Mouse (Mus musculus) stomach, embryonic 15.5 days (tissue): ENCODE results near the gene Nek9. TPM values are rescaled to one million over a fixed set of nuclear protein-coding genes. Genes with fewer than 3 reads are reported as not detected.

Experiments
- ATAC-seq: fragments of 200-750 bp; cut with Nextera tagmentation; 2 replicates; pipeline ENCODE4 v1.8.0; 2017; ENCODE audit warnings: low read depth, moderate number of reproducible peaks, moderate TSS enrichment; ENCODE audit not compliant: insufficient read depth, low FRiP score
- H3K27ac ChIP-seq: fragments of 300-500 bp; sonication (generic); 2 replicates; pipeline ENCODE4 v1.5.1; 2015; ENCODE audit warnings: mild to moderate bottlenecking, inconsistent platforms
- H3K27me3 ChIP-seq: fragments of 300-500 bp; sonication (generic); replicated peaks from 2 replicates; pipeline ENCODE4 v1.6.1; 2015; ENCODE audit warnings: inconsistent platforms
- H3K36me3 ChIP-seq: fragments of 300-500 bp; sonication (generic); 2 replicates; pipeline ENCODE4 v1.6.1; 2015; ENCODE audit warnings: inconsistent platforms
- H3K4me1 ChIP-seq: fragments of 300-500 bp; sonication (generic); 2 replicates; pipeline ENCODE4 v1.6.1; 2015; ENCODE audit warnings: inconsistent platforms
- H3K4me2 ChIP-seq: fragments of 300-500 bp; sonication (generic); 2 replicates; pipeline ENCODE4 v1.6.1; 2015; ENCODE audit warnings: mild to moderate bottlenecking, inconsistent platforms
- H3K4me3 ChIP-seq: fragments of 300-500 bp; sonication (generic); replicated peaks from 2 replicates; pipeline ENCODE4 v1.5.1; 2015; ENCODE audit warnings: inconsistent platforms
- H3K9ac ChIP-seq: fragments of 300-500 bp; sonication (generic); 2 replicates; pipeline ENCODE4 v1.6.1; 2015; ENCODE audit warnings: inconsistent platforms
- H3K9me3 ChIP-seq: fragments of 300-500 bp; sonication (generic); 2 replicates; pipeline ENCODE4 v1.6.1; 2016; ENCODE audit warnings: inconsistent platforms
- WGBS: fragments of 180-500 bp; shearing (Covaris S2); methylation state at CpG from one replicate; pipeline ENCODE4 v1.1.7; 2015; 5-methylcytosine and 5-hydroxymethylcytosine counted together
- polyA plus RNA-seq: library from polyadenylated mRNA; unstranded; fragments of >200 nt; fragmentation: Nextera tagmentation; extraction: Ambion mirVana; gene quantifications from 2 replicates; pipeline ENCODE4 v1.2.1, GENCODE M21; 2015

Gene Nek9
- polyA plus RNA-seq, 1 experiment from 2014 or later: 16.2 TPM

- peaks cover 6% of the 10 kb centered on the region; the same call in 1 of the 2 replicates for H3K36me3 ChIP-seq
Observed at GRCm38 (mm10) chr12:85344252-85344651, 5.1 kb upstream of the Nek9 start.

GRCm38 (mm10) chr12:85342310-85342709 is 3.1 kb upstream of the Nek9 start:
- Histone ChIP-seq H3K4me1 (peaks cover 3% of the 10 kb centered on the region; the same call in 1 of the 2 replicates), H3K27ac (no peak overlapping the region), H3K9ac (no peak overlapping the region), H3K27me3 (no peaks in the 10 kb centered on the region), H3K9me3 (no peaks in the 10 kb centered on the region), H3K4me3 (no peak overlapping the region), H3K36me3 (peaks cover 6% of the 10 kb centered on the region; the same call in 1 of the 2 replicates), H3K4me2 (no peak overlapping the region)
- WGBS: 85% methylated on average over 3 of the region's 4 CpGs
- no peak for ATAC-seq

More at GRCm38 (mm10) chr12:85344252-85344651, 5.1 kb upstream of the Nek9 start:
- Histone ChIP-seq H3K4me2 (no peak overlapping the region), H3K4me1 (peaks cover 3% of the 10 kb centered on the region; the same call in 1 of the 2 replicates), H3K9ac (no peak overlapping the region), H3K9me3 (no peaks in the 10 kb centered on the region), H3K27ac (no peak overlapping the region), H3K27me3 (no peaks in the 10 kb centered on the region), H3K4me3 (no peak overlapping the region)
- WGBS: 48% methylated on average over 7 of the region's 7 CpGs
- ATAC-seq: no peak

GRCm38 (mm10) chr12:85341131-85341530 is 2.0 kb upstream of the Nek9 start:
- Histone ChIP-seq H3K9ac (no peak overlapping the region), H3K27me3 (no peaks in the 10 kb centered on the region), H3K4me2 (no peak overlapping the region), H3K4me1 (peaks cover 3% of the 10 kb centered on the region; the same call in 1 of the 2 replicates), H3K36me3 (peaks cover 6% of the 10 kb centered on the region; the same call in 1 of the 2 replicates), H3K4me3 (no peak overlapping the region), H3K27ac (no peak overlapping the region), H3K9me3 (no peaks in the 10 kb centered on the region)
- WGBS: 44% methylated on average over 1 of the region's 1 CpGs
- ATAC-seq: no peak

GRCm38 (mm10) chr12:85339947-85340346 is 785 bp upstream of the Nek9 start:
- H3K27ac ChIP-seq: peak overlapping the region; percentile 48; the same call in 1 of the 2 replicates
- peak overlapping the region; percentile 81 for H3K4me2 ChIP-seq
- no peaks in the 10 kb centered on the region for H3K9me3 ChIP-seq
- WGBS: 48% methylated on average over 4 of the region's 4 CpGs
- H3K9ac ChIP-seq: no peak overlapping the region
- ATAC-seq: no peak
- H3K27me3 ChIP-seq: no peaks in the 10 kb centered on the region
- H3K36me3 ChIP-seq: 0 out of 2 replicates have a peak, but pooled peaks cover 1% of the 10 kb centered on the region
- peak overlapping the region; percentile 6; the same call in 1 of the 2 replicates for H3K4me3 ChIP-seq
- H3K4me1 ChIP-seq: peaks cover 3% of the 10 kb centered on the region; the same call in 1 of the 2 replicates

DNA sequence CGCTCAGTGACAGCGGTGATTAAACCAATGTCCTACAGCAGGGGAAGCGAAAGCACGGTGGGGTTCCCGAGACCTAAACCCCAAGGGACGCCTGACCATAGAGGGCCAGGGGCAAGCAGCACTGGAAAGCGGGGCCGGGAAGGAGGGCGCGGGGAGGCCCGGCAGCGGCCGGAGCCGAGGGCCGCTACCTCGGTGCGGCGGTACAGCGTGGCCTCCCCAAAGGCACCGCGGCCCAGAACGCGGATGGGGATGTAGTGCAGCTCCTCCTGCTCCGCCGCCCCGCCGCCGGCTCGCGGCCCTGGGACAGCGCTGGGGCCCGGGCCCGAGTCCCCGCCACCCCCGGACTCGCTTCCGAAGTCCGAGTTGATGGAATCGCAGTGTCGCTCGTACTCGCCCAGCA is 347 bp downstream of the Nek9 start:
- H3K9ac ChIP-seq: peak overlapping the region; percentile 91
- ATAC-seq: peak; percentile 45
- peaks cover 3% of the 10 kb centered on the region; the same call in 1 of the 2 replicates for H3K4me1 ChIP-seq
- H3K4me2 ChIP-seq: peak overlapping the region; percentile 81
- no peaks in the 10 kb centered on the region for H3K9me3 ChIP-seq
- H3K4me3 ChIP-seq: peak overlapping the region; percentile 94
- H3K27me3 ChIP-seq: no peaks in the 10 kb centered on the region
- WGBS: 0% methylated on average over 42 of the region's 42 CpGs
- H3K36me3 ChIP-seq: peaks cover 10% of the 10 kb centered on the region
- H3K27ac ChIP-seq: peak overlapping the region; percentile 88

- H3K4me2 ChIP-seq: peak overlapping the region; percentile 81
- no peak overlapping the region for H3K27ac ChIP-seq
- H3K4me1 ChIP-seq: peaks cover 3% of the 10 kb centered on the region; the same call in 1 of the 2 replicates
- no peak overlapping the region for H3K9ac ChIP-seq
- H3K9me3 ChIP-seq: no peaks in the 10 kb centered on the region
- H3K27me3 ChIP-seq: no peaks in the 10 kb centered on the region
- WGBS: 73% methylated on average over 6 of the region's 6 CpGs
- ATAC-seq: no peak
- H3K4me3 ChIP-seq: peak overlapping the region; percentile 94; the same call in 1 of the 2 replicates
- H3K36me3 ChIP-seq: peaks cover 14% of the 10 kb centered on the region
Observed at GRCm38 (mm10) chr12:85337567-85338311, 1.4 kb downstream of the Nek9 start.

- Histone ChIP-seq H3K36me3 (peaks cover 52% of the 10 kb centered on the region), H3K27ac (no peak overlapping the region), H3K4me2 (no peak overlapping the region), H3K4me1 (no peaks in the 10 kb centered on the region), H3K9ac (no peak overlapping the region), H3K27me3 (no peaks in the 10 kb centered on the region), H3K9me3 (no peaks in the 10 kb centered on the region), H3K4me3 (no peak overlapping the region)
- 89% methylated on average over 7 of the region's 7 CpGs for WGBS
- ATAC-seq: no peak
Observed at GRCm38 (mm10) chr12:85330153-85330552, 9.0 kb downstream of the Nek9 start.

- H3K27me3 ChIP-seq: no peaks in the 10 kb centered on the region
- no peaks in the 10 kb centered on the region for H3K9me3 ChIP-seq
- H3K4me1 ChIP-seq: peaks cover 6% of the 10 kb centered on the region
- H3K4me3 ChIP-seq: no peak overlapping the region
- ATAC-seq: no peak
- WGBS: 87% methylated on average over 3 of the region's 3 CpGs
- peaks cover 64% of the 10 kb centered on the region for H3K36me3 ChIP-seq
- no peak overlapping the region for H3K4me2 ChIP-seq
- no peak overlapping the region for H3K27ac ChIP-seq
- no peak overlapping the region for H3K9ac ChIP-seq
Observed at GRCm38 (mm10) chr12:85308651-85309050, 30.5 kb downstream of the Nek9 start.

DNA sequence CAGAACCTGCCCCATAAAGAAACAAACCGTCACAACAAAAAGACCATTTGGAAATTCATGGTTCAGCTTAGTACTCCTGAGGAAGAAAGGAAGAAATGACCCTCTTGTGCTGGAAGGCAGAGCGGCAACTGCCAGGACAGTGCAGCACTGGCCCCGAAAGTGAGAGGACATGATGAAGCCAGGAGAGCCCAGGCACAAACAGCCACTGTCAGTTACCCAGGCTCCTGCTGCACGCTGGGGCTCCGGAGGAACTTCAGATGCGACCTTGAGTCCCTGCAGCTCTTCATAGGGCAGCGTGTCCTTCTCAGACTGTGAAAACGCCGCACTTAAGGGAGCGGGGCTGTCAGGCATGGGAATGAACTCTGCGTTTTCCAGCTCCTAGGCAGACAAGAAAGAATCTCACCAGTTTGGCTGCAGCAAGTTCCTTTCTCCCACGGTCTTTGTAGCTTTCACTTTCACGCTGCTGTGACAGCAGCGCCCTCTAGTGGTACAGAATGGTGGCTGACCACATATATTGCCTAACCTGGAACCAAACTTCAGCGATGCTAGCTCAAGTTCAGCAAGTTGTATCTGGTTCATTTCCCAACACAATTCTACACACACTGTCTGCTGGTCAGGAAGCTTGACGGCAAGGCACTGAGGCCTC is 33.8 kb downstream of the Nek9 start:
- Histone ChIP-seq H3K4me3 (no peak overlapping the region), H3K9ac (no peak overlapping the region), H3K4me1 (peaks cover 6% of the 10 kb centered on the region), H3K4me2 (no peak overlapping the region), H3K27me3 (no peaks in the 10 kb centered on the region), H3K9me3 (no peaks in the 10 kb centered on the region), H3K36me3 (peaks cover 65% of the 10 kb centered on the region), H3K27ac (0 out of 2 replicates have a peak overlapping the region, but pooled peaks have one; percentile 57)
- peak; percentile 65; the same call in 1 of the 2 replicates for ATAC-seq
- WGBS: 42% methylated on average over 16 of the region's 16 CpGs

GRCm38 (mm10) chr12:85304725-85305124 is 34.4 kb downstream of the Nek9 start:
- H3K9me3 ChIP-seq: no peaks in the 10 kb centered on the region
- 0 out of 2 replicates have a peak overlapping the region, but pooled peaks have one; percentile 57 for H3K27ac ChIP-seq
- H3K27me3 ChIP-seq: no peaks in the 10 kb centered on the region
- H3K4me3 ChIP-seq: no peak overlapping the region
- H3K36me3 ChIP-seq: peaks cover 60% of the 10 kb centered on the region
- no peak overlapping the region for H3K9ac ChIP-seq
- H3K4me2 ChIP-seq: no peak overlapping the region
- peaks cover 6% of the 10 kb centered on the region for H3K4me1 ChIP-seq
- WGBS: 70% methylated on average over 4 of the region's 4 CpGs
- no peak for ATAC-seq

GRCm38 (mm10) chr12:85303256-85303655 is 35.9 kb downstream of the Nek9 start:
- no peak overlapping the region for H3K9ac ChIP-seq
- H3K4me2 ChIP-seq: no peak overlapping the region
- WGBS: 45% methylated on average over 2 of the region's 2 CpGs
- H3K4me3 ChIP-seq: no peak overlapping the region
- H3K4me1 ChIP-seq: peaks cover 6% of the 10 kb centered on the region
- peaks cover 49% of the 10 kb centered on the region for H3K36me3 ChIP-seq
- H3K9me3 ChIP-seq: no peaks in the 10 kb centered on the region
- ATAC-seq: no peak
- H3K27ac ChIP-seq: no peak overlapping the region
- H3K27me3 ChIP-seq: no peaks in the 10 kb centered on the region

GRCm38 (mm10) chr12:85298835-85299180 is 40.4 kb downstream of the Nek9 start:
- 65% methylated on average over 1 of the region's 1 CpGs for WGBS
- no peak for ATAC-seq
- Histone ChIP-seq H3K27me3 (no peaks in the 10 kb centered on the region), H3K4me2 (no peak overlapping the region), H3K9ac (no peak overlapping the region), H3K4me3 (no peak overlapping the region), H3K9me3 (no peaks in the 10 kb centered on the region), H3K4me1 (0 out of 2 replicates have a peak, but pooled peaks cover 5% of the 10 kb centered on the region), H3K27ac (peak overlapping the region; percentile 35; the same call in 1 of the 2 replicates), H3K36me3 (peaks cover 25% of the 10 kb centered on the region)
